Mouse (Mus musculus) kidney, postnatal 14 days (tissue): ENCODE results near the gene Zcchc9.
"Not testable (repeated sequence)": the region's sequence is repeated elsewhere in the genome, so short reads cannot be mapped to it uniquely, and the experiment has no call there.

Experiments used
- DNase-seq: peaks from one replicate; pipeline ENCODE4 v3.0.0; 2022; ENCODE audit warnings: mixed read lengths

The Zcchc9 gene

DNA sequence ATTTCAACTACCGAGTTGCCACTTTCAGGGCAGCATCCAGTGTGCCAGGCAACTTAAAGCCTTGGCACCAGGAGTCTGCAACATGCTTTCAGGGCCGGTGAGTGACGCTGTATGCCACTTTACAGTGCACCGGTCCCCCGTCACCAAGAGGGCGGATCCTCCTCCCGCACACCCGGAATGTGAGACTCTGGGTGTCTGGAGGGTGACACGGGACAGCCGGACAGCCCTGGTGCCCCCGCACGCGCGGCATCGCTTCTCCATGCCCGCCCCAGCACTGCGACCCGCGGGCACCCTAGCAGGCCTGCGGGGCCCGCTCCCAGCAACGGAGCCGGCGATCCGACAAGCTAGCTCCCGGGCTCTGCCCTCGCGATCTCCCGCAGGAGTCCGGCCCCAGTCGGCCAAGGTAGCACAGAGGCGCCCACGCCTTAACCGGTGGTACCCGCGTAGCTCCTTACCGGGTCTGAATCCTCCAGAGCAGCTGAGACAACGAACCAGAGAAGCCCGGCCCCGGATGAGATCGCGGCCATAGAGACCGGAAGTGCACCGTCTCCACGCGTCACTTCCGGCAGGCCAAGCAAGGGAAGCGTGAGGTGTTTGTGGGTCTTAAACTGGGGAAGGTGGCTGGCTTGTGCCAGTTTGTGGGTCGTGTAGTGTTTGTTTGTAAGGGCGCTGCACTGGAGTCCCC lies at the start of gene Zcchc9:
Gene Zcchc9 (minus strand): TSS at position 551 of the 685 bp plus-strand sequence.
- DNase-seq, result peak; percentile 92

DNA sequence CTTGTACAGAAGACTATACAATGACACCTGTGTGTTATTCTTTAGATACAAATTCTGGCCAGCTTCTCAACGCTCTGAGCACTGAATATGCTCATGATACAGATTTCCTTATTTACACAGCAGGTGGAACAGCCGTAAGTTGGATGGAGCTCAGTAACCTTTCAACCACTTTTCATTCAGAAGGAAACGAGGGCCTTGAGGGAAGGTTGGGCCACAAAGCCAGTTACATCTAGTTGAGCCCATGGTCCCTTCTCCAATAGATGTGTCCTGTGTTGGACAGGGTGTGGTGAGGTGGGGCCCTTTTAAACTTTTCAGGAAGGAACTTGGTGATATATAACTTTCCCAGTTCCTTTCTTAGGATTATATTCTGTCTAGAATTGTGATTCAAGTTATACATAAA lies 46.9 kb upstream of the Zcchc9 start:
- DNase-seq, result no peak

DNA sequence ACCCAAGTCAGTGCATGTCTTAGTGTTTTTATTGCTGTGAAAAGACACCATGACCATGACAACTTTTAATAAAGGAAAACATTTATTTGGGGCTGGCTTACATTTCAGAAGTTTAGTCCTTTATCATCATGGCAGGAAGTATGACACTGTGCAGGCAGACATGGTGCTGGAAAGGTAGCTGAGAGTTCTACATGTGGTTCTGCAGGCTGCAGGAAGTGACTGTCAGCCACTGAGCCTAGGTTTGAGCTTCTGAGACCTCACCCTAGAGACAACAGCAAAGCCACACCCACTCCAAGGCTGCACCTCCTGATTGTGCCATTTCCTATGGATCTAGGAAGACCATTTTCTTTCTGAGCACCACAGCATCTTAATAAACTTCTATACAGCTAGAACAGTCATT lies 20.4 kb upstream of the Zcchc9 start:
- no peak for DNase-seq

DNA sequence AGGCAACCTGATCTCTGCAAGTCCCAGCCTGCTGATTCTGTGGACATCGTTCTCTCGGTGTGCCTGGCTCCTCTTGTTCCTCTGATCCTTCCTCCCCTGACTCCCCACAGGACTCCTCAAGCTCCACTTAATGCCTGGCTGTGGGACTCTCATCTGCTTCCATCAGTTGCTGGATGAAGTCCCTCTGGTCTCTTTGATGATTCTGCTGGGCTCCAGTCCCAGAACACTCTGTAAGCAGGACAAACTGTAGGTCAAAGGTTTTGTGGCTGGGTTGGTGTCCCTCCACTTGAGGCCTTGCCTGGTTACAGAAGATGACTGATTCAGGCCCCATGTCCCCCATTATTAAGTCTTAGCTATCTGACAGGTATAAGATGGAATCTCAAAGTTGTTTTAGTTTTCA lies 18.6 kb upstream of the Zcchc9 start:
- no peak for DNase-seq

DNA sequence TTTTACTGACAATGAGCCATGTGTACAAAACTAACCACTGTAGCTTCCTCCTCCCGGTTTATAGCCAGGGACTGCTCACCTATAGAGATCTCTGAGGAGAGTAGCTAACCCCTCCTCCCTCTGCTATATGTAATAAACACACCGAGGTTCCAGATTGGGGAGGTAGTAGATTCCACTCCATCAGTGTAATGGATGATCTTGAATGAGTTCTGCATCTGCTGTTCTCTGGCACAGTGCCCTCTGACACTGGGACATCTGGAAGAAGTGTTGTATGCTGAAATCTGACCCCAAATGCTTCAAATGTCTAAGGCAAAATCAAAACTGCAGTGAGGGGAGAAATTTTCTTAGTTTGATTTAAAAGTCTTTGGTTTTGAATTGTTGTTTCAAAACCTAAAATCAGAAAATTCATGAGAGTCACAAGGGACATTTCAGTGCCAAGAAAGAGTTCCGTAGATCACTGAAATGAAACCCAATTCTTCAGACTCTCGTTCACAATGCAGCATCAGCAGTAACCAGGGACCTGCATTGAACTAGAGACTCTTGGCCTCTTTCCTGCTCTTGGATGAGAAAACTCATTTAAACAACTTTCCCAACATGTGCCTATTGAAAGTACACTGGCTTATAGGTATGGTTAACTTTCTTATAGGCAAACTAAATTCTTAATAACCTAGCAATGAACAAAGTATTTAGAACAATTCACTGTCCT lies 17.5 kb upstream of the Zcchc9 start:
- DNase-seq, result no peak

DNA sequence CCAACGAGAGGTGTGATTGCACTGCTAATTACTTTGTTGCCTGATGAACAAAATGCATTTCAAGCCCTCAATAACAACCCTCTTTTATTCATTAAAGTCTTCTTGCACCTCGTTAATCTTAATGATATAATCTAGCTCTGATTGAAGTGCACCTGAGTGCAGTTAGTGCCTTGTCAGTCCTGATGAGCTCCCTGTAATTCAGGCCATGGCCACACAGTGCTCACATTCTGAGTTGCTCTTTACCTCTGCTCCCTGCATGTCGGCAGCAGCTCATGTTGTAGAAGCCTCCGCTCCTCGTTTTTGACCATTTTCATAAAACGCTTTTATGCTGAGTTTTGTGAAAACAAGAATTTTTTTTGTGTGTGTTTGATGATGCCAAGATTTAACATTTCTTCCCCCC lies 16.2 kb upstream of the Zcchc9 start:
- no peak for DNase-seq

DNA sequence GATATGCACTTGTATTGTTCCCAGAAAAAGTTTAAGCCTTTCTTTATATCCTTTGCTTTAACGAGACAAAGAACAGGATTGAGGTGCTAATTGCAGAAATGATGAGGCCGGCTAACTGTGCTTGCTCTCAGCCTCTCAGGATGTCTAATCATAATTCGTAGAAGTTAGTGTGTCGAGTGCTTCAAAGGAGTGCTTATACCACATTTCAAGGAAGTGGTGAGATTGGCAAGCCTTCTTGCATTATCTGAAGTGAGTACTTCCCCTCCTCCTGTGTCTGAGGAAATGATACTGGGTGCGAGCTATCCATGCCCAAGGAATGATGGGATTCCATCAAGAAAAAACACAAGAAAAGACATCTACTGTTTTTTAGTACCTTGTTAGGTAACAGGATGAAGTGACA lies 7.2 kb upstream of the Zcchc9 start:
- DNase-seq, result no peak

DNA sequence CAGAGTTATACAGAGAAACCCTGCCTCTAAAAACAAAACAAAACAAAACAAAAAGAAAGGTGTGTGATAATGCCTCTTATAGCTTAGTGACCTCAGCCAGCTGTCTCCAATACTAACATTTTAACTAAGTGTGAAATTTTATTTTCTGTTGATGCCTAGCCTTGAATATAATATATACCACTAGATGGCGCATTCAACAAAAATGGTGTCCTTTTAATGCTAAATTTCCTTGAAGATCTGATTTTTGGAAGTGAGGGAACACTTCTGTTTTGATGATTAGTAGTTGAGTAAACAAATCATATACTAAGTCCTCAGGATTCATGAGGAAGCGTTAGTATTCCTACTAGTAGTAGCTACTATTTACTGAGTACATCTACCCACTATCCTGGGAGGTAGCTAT lies 2.0 kb upstream of the Zcchc9 start:
- no peak for DNase-seq

DNA sequence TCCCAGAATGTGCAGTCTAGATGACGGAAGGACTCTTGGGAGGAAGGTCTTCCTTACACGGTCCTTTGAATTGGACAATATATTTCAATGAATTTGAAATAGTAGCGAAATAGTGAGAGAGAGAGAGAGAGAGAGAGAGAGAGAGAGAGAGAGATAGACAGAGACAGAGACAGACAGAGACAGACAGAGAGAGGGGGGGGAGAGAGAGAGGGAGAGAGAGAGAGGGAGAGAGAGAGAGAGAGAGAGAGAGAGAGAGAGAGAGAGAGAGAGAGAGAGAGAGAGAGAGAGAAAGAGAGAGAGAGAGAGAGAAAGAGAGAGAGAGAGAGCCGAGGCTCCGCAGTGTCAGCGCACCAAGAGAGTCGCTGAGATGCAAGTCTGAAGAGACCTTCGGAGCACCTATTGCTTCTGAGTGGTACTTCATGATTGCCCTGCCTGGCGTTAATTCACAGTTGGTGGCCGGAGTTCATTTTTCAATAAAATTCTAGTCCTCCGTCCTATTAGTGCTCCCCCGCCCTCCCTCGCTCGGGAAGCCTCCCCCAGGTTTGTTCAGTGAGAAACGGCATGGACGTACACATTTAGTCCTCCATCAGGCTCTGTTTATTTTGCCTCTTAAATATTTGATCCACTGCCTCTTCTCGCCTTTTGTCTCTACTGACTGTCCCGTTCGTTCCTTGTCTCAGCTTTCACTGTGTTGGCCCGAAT lies 520 bp upstream of the Zcchc9 start:
- DNase-seq, result peak; percentile 12

DNA sequence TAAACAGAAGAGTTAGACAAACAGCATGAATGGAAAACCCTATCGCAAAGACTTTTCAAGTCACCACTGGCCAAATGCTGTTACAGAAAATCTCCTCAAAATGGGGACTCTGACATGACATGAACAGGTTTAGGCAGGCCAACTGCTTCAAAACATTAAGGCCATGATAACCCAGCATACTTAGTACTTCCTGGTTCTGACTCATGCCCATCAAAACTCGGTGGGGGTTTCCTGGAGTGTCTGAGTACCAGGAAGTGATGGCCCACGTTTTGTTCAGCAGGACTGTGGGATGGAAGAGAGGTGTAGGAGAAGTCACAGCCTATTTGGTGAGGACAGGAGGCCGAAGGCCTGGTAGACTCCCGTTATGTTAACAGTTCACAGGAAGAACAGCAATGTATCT lies 5.8 kb downstream of the Zcchc9 start:
- DNase-seq, result no peak

DNA sequence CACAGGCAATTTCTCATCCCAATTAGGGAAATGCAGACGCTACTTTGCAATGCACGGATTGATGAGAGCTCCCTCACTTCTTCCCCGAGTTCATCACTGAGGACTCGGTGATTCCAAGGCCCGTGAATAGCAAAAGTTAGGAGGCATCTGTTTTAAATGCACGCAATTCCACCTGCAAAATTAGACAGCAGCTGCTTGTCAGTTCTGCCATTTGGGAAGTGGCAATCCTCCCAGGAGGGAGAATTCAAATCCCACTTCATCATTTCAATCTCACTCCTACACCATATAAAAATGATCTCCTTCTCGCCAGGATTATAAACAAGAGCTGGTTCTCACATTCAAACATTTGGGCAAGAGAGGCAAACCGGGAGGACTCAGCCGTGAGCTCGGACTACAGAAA lies 10.1 kb downstream of the Zcchc9 start:
- no peak for DNase-seq

DNA sequence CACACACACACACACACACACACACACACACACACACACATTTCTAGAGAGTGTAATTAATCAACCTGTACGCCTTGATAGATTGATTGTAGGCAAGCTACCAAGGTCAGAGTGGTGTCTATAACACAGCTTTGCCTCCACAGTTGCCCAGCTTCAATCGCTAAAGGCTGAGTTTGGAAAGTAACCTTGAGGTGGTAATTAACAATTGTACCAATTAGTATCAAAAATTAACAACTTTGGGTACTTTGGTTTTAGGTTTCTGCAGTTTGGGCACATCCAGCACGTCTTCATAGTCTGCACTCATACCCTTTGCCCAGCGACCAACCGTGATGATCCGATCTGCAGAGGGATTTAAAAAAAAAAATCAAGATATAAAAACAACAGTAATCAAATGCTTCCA lies 10.6 kb downstream of the Zcchc9 start:
- no peak for DNase-seq

DNA sequence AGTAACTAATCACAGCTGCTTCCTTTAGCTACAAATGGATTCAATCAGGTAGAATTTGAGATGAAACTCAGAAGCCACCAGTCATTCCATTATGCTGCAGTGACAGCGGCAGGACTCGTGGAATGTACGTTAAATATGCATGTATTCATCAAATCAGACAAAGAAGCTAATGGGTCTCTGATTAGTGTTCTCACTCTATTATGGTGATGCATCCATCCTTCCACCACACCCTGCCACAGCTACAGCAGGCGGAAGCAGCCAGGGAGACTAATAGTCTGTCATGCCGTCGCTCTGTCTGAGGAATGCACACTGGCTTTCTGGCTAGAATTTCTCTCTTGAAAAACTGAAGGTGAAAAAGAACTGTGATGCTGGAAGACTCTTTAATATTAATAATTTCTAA lies 11.5 kb downstream of the Zcchc9 start:
- DNase-seq, result no peak

DNA sequence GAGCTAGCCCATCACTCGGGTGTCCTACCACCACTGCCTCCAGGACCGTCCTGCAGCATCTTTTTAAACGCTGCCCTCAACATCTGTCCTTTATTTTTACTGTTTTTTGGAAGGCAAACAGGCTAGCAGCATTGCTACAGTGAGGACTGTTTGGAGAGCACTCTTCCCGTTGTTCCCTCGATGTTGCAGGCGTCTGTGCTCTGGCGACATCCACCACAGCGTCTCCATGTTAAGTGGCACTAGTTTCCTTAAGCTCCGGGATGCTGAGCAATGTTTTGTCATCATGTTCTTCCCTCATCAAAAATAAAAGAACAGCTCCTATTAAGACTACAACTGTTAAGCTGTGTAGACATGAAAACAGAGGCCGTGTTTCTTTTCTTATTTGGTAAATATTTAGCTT lies 11.9 kb downstream of the Zcchc9 start:
- no peak for DNase-seq

DNA sequence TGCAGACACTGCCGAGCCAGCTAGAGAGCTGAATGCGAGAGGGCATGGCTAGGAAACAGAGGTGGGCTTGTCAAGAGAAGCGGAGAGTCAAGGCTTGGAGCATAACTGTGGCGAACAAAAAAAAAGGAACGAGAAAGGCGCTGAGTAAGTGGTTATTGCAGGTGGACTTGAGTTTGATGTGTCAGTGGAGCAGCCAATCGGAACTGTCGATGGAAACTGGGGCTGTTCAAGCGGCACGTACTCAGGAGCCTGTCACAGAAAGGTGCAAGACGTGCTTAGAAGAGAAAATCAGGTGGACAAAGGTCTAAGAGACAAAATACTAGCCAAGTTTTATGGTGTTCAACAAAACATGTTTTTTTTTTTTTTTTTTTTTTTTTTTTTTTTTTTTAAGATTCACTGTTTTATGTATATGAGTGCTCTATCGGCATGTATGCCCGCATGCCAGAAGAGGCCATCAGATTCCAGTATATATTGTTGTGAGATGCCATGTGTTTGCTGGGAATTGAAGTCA lies 12.5 kb downstream of the Zcchc9 start:
- DNase-seq, result no peak

DNA sequence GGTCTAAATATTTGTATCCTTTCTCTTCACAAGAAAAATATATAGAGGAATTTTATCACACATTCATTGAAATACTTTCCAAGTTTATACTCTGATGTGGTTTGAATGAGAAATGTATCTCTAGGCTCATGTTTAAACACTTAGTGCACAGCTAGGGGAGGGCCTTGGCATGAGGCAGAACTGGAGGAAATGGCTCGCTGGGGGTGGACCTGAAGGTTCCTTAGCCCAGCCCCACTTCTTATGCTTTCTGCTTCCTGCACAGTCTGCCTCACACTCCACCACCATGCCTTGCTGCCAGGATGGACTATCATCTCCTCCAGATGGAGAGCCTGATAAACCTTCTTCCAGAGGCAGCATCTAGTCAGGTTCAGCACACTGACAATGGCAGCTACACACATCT lies 15.5 kb downstream of the Zcchc9 start:
- no peak for DNase-seq

DNA sequence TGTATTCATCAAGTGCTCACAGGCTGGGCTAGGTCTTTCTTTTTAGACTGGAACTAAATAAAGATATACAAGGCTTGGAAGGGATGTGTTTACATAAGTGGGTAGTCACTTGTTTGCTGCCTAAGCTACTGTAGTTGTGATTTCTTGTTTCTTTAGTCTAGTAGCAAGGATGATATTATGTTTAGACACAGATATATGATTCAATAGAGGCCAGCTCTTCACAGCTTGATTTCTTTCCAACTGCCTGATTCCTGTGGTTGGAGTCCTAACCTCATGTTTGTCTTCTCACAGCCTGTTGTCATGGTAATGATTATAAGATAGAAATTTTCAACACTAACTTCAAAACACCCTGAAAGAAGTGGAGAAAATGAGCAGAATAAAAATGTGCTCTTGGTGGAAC lies 27.6 kb downstream of the Zcchc9 start:
- DNase-seq, result no peak

DNA sequence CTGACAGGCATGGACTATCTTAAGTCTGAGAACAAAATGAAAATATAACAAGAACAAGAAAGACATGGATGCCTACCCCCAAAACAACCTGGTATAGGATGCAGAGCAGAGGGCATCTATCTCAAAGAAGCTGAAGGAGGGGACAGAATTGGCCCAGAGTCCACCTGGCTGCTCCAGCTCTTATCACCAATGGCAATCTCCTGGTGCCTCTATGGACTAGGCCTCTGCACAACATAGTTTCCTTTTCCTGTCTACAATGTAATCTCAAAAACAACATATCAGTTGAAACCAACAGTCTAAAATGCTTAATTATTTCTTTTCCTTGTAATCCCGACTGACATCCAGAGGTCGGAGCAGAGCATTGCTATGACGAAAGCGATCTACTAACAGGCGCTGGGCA lies 29.4 kb downstream of the Zcchc9 start:
- no peak for DNase-seq

DNA sequence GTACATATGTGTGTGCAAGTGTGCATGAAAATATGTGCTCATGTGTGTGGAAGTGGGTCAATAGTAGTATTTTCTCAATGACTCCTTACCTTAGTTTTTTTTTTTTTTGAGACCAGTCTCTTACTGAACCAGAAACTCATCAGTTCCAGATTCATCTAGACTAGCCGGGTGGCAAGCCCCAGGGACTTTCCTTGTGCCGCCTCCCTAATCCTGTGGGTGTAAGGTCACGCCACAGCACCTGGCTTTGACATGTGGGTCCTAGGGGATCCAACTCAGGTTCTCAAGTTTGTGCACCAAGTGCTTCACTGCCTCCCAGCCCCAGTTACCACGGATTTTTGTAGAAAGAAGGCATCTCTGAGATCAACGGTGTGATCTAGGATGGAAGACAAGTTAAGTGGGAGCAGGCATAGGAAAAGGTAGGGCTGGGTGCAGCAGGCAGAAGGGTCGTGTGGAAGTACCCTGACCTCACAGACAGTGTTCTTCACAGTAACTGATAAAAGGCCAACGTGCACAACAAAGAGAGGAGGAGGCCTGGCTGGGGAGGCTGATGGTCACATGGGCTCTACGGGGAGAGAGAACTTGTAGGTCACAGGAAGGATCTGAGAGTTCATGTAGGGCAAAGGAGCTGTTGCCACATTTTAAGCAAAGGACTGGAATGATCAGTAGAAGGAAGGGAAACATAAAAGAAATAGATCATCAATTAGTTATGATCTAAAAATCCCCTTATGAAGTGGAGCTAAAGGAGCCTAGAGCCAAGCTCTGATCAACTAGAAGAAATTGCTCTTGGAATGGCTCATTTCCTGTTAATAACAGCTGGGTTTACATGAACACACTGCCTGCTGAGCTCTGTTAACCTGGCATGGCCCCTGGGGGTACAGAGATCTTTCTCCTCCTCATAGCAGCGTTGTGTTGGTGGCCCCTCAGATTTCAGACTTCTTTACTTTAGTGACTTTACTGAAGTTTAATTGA lies 38.5 kb downstream of the Zcchc9 start:
- no peak for DNase-seq

DNA sequence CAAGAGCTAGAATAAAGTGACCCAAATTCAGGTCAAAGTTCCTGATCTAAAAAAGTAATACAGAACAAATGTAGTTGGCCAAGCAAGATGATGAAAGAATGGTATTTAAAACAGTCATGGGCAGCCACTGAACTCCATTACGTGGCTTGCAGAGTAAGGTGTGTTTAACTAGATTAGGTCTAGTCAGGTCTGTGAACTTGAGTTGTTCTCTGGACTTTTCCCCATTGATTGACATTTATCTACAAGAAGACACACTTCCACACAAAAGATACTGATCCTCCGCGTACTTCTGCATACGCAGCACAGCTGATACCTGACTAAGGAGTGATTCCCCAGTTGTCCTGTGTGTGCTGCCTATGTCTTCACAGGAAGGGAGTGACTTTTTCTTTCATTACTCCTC lies 41.9 kb downstream of the Zcchc9 start:
- no peak for DNase-seq

DNA sequence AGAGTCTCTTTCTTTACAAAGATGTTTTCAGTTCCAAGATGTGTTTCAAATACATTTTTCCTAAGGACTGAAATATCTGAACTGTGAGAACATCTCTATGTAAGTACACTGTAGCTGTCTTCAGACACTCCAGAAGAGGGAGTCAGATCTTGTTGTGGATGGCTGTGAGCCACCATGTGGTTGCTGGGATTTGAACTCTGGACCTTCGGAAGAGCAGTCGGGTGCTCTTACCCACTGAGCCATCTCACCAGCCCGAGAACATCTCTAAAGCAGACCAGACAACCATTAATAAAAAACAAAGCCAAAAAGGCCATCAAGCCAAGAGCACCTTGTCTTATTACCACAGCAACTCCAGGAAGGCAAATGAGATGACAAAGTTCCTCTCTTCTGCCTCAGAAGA lies 43.9 kb downstream of the Zcchc9 start:
- not testable (repeated sequence) for DNase-seq

DNA sequence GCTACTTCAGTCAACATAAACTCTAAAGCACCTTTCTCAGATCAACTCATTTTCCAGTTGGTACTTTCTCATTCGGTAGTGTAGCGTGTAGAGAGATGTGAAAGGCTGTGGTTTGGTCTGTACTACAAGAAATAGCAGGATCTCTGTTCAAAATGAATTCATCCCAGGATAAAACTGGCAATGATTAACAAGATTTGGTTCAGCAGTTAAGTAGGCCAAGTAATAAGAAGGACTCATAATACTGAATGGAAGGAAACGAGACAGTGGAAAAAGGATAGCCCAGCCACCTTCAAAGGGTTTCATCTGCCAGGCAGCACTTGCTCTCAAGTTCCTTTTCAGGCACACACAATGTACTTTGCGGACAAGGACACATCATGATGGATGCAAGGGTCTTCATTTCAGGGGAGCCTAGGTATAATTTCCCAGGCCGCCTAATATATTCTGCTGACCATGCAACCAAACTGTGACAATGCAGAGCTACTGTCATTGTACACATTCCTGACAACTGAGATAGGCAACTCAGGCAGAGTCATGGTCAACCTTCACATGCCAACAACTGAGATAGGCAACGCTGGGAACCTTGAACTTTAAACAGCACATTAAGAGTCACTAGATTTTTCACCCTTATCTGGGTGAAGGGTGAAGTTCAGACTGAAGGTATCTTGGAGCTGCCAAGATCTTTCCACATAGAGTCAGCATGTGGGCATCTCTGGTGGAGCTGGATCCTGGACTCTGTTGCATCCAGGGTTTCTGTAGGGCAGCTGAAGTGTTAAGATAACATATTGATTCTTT lies 45.7 kb downstream of the Zcchc9 start:
- DNase-seq, result peak; percentile 36
